Mouse (Mus musculus): ENCODE measurements around the gene Kansl1. TPM values are rescaled to one million over a fixed set of nuclear protein-coding genes. Genes with fewer than 3 reads are reported as not detected.
A peak's percentile ranks its signal among the peaks of the same experiment; 100 is the strongest.

Kansl1 gene
- polyA plus RNA-seq, 1 experiment from 2014 or later: 19.2 TPM

DNA sequence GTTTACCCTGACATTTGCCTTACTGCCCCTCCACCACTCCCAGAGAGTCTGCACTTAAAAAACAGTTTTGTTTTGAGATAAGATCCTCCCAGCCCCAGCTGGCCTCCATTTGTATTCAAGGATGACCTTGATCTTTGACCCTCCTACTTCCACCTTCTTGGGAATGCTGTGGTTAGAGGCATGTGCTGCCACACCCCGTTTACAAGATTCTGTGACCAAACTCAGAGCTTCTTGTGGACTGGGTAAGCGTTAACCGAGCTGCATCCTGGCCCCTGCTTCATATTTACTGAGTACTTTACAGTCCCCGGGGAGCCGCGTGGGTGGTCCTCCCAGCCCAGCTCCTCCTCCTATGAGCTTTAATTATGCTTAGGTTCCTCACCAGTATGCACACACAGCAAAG is 173.0 kb downstream of the Kansl1 start:
- Histone ChIP-seq H3K9ac (no peak overlapping the region), H3K4me1 (no peaks in the 10 kb centered on the region), H3K9me3 (no peaks in the 10 kb centered on the region), H3K27me3 (no peaks in the 10 kb centered on the region), H3K27ac (no peak overlapping the region), H3K4me3 (no peak overlapping the region), H3K4me2 (no peak overlapping the region), H3K36me3 (no peaks in the 10 kb centered on the region)
- whole genome bisulfite sequencing: 17% methylated on average over 6 of the region's 6 CpGs
- ATAC-seq (ENCODE audit: borderline replicate concordance, extremely low read depth, low FRiP score, low TSS enrichment): no peak

DNA sequence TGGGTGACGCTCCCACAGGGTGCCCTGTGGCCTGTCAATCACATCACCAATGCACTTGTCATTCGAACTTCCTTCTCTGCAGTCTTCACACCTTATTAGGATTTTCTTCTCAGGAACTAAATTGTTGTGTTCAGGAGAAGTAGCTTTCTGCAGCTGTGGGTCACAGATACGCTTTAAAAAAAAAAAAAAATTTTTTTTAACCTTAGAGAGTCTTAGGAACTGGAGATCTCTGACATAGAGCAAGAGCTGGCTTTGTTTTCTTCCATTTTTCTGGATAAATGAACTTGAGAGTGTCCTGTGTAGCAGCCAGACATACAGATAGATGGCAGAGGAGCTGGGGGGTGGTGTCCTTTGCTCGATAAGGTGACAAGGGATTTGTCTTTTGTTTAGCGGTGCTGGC is 173.5 kb downstream of the Kansl1 start:
- H3K27me3 ChIP-seq: no peaks in the 10 kb centered on the region
- no peaks in the 10 kb centered on the region for H3K4me1 ChIP-seq
- H3K36me3 ChIP-seq: no peaks in the 10 kb centered on the region
- H3K4me3 ChIP-seq: no peak overlapping the region
- H3K27ac ChIP-seq: no peak overlapping the region
- no peaks in the 10 kb centered on the region for H3K9me3 ChIP-seq
- no peak for ATAC-seq (ENCODE audit: borderline replicate concordance, extremely low read depth, low FRiP score, low TSS enrichment)
- H3K9ac ChIP-seq: no peak overlapping the region
- 44% methylated on average over 5 of the region's 5 CpGs for WGBS
- H3K4me2 ChIP-seq: no peak overlapping the region

DNA sequence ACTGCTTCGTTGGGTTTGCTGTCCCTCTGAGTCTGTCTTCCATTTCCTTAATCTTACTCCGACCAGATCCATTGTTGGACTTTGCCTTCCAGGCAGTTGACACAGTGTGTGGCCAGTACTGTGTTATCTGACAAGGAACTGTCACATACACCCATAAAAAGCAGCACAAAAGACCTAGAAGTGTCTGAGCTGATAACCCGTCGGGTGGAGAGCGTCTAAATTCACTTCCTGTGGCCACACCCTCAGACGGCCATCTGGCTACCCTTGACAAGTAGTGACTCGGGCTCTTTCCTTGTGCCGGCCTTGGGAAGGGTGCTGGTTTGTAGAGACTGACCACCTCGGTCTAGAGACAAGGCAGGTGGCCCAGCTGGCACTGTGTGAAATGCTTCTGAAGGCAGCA is 175.4 kb downstream of the Kansl1 start:
- Histone ChIP-seq H3K4me3 (no peak overlapping the region), H3K4me2 (no peak overlapping the region), H3K27ac (no peak overlapping the region), H3K4me1 (peaks cover 9% of the 10 kb centered on the region), H3K36me3 (no peaks in the 10 kb centered on the region), H3K27me3 (no peaks in the 10 kb centered on the region), H3K9ac (no peak overlapping the region), H3K9me3 (no peaks in the 10 kb centered on the region)
- no peak for ATAC-seq (ENCODE audit: borderline replicate concordance, extremely low read depth, low FRiP score, low TSS enrichment)
- 49% methylated on average over 9 of the region's 9 CpGs for WGBS

DNA sequence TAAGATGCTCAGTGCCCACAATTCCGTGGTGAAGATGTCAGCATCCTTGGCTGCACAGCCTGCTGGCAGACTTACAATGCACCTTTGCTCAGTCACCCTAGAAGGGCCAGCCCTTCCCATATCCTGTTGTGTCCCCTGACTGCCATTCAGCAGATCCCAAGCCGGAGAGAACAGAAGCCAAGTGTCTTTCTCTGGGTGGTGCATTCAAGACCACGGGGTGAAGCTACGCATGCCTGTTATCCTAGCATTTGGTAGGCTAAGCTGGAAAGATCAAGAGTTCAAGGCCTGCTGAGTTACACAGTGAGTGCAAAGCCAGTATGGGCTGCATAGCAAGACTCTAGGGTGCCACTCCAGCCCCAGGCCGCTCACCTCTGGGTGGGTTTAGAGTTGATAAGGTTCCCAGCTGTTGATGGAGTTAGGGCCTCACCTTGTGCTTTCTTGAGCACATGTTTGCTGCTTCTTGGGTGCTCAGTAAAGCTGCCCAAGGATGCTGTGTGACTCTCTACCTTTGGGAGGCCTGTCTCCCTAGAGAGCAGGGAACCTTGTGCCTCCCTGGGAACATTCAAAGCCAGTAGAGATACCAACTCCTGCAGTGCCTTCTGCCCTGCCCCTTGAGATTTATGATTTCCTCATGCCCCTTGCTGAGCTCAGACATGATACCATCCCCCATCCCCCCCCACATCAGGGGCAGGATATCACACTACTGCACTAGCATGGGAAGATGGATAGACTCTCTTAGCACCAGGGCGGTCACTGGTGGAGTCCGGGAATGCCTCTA is 176.0 kb downstream of the Kansl1 start:
- WGBS: 81% methylated on average over 7 of the region's 7 CpGs
- no peak for ATAC-seq (ENCODE audit: borderline replicate concordance, extremely low read depth, low FRiP score, low TSS enrichment)
- Histone ChIP-seq H3K9me3 (no peaks in the 10 kb centered on the region), H3K4me1 (peaks cover 9% of the 10 kb centered on the region), H3K4me2 (no peak overlapping the region), H3K4me3 (no peak overlapping the region), H3K36me3 (no peaks in the 10 kb centered on the region), H3K9ac (no peak overlapping the region), H3K27ac (no peak overlapping the region), H3K27me3 (no peaks in the 10 kb centered on the region)

DNA sequence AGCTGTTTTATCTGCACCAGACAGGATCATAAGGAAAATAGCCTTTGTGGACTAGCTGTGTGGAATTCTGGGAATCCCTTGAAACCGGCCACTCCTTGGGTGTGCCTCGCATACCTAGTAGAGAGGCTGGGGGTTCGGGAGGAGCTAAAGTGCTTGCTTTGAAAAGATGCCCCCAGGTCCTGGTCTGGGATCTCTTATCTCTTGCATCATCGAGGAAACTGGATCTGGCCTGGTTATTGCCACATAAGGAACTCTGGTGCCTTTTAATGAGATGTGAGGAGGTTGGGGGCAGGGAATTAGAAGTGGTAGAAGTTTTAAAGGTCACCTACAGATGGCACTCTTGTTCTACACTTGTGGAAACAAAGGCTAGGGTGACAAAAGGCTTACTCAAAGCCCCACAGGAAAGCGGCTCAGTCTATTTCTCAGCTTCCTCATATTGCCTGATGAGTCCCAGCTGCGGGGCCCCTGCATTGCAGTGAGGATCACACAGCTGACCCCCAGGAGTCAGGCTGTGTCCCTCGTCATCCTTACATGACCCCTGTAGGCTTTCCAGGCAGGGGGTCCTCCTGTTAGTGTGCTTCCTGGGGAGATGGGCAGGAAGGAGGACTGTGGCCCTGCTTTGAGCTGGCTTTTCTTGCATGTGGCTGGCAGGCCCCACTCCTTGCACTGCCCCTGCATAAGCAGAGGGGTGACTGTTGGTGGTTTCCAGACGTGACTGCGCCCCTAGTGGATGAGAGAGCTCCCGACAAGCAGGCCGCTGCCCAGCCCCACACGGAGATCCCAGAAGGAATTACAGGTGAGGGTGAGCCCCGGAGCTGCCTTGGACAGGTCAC is 179.2 kb downstream of the Kansl1 start:
- H3K4me3 ChIP-seq: no peak overlapping the region
- H3K27ac ChIP-seq: no peak overlapping the region
- H3K9me3 ChIP-seq: no peaks in the 10 kb centered on the region
- no peaks in the 10 kb centered on the region for H3K27me3 ChIP-seq
- WGBS: 21% methylated on average over 13 of the region's 13 CpGs
- H3K9ac ChIP-seq: no peak overlapping the region
- H3K4me1 ChIP-seq: peaks cover 9% of the 10 kb centered on the region
- peak; percentile 41; the same call in 1 of the 2 replicates for ATAC-seq (ENCODE audit: borderline replicate concordance, extremely low read depth, low FRiP score, low TSS enrichment)
- no peaks in the 10 kb centered on the region for H3K36me3 ChIP-seq
- H3K4me2 ChIP-seq: no peak overlapping the region

DNA sequence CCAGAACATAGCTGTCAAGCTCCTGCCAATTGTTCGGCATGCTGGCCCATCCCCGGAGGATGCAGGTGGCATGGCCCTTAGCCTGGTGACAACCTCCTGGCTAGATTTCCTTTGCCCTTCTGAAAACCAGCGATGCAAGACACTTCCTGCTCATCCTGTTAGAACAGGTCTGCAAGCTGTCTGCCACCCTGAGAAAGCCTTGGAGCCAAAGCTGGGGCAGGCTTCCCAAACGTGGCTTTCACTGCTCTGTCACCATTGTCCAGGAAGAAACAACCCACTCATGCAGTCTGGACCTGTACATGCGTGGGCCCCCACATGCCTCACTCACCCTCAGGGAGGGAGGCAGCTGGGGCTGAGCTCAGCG is 179.8 kb downstream of the Kansl1 start:
- H3K27ac ChIP-seq: no peak overlapping the region
- H3K27me3 ChIP-seq: no peaks in the 10 kb centered on the region
- 53% methylated on average over 6 of the region's 6 CpGs for WGBS
- no peak overlapping the region for H3K4me3 ChIP-seq
- H3K4me2 ChIP-seq: no peak overlapping the region
- ATAC-seq (ENCODE audit: borderline replicate concordance, extremely low read depth, low FRiP score, low TSS enrichment): no peak
- no peaks in the 10 kb centered on the region for H3K36me3 ChIP-seq
- H3K4me1 ChIP-seq: peaks cover 9% of the 10 kb centered on the region
- H3K9me3 ChIP-seq: no peaks in the 10 kb centered on the region
- no peak overlapping the region for H3K9ac ChIP-seq

DNA sequence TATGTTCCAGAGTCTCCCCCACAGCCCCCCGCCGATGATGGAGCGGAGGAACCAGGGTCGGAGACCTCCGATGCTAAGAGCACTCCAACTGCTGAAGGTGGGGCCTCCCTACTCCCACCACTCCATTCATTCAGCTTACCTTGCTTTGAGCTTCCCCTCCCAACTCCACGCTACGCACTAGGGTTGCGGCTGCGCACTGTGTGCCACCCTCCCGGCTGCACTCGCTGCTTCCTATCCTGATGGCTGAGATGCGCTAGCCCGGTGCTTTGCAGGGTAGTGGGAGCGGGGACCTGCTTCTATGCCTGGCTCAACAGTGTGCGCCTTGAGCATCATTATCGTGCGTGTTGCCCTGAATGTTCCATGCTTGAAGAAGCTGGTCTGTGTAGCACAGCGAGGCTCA is 181.5 kb downstream of the Kansl1 start:
- Histone ChIP-seq H3K4me1 (peaks cover 9% of the 10 kb centered on the region), H3K9me3 (no peaks in the 10 kb centered on the region), H3K9ac (no peak overlapping the region), H3K4me3 (no peak overlapping the region), H3K4me2 (no peak overlapping the region), H3K36me3 (no peaks in the 10 kb centered on the region), H3K27ac (no peak overlapping the region), H3K27me3 (no peaks in the 10 kb centered on the region)
- 92% methylated on average over 18 of the region's 18 CpGs for WGBS
- ATAC-seq (ENCODE audit: borderline replicate concordance, extremely low read depth, low FRiP score, low TSS enrichment): no peak

Small RNAs within 50 kb of the gene (microRNA-seq; reads per million reads assigned to microRNA genes)
- not detected for gene Gm47315

Other genes with a start within 250 kb of the Kansl1 start
- gene Mapt, start 237.5 kb downstream of the Kansl1 start, polyA plus RNA-seq (2015; fragmentation: Nextera tagmentation; extraction: Ambion mirVana): 6.5 and 11.0 TPM in 2 replicates
- 40.5 and 41.3 TPM in 2 replicates for gene Cdc27, start 81.8 kb upstream of the Kansl1 start, polyA plus RNA-seq (2015; fragmentation: Nextera tagmentation; extraction: Ambion mirVana)
- 69.5 and 133 TPM in 2 replicates for gene Myl4, start 81.8 kb upstream of the Kansl1 start, polyA plus RNA-seq (2015; fragmentation: Nextera tagmentation; extraction: Ambion mirVana)
- gene Itgb3, start 139.1 kb upstream of the Kansl1 start, polyA plus RNA-seq (2015; fragmentation: Nextera tagmentation; extraction: Ambion mirVana): 4.4 TPM in 2 replicates
- not detected in 2 replicates for gene Gm11639, start 216.8 kb upstream of the Kansl1 start, polyA plus RNA-seq (2015; fragmentation: Nextera tagmentation; extraction: Ambion mirVana)

All from lung, embryonic 15.5 days (tissue).